Mouse (Mus musculus) heart, adult 8-10 months (tissue): ENCODE results near the gene Sart1. TPM values are rescaled to one million over a fixed set of nuclear protein-coding genes. Genes with fewer than 3 reads are reported as not detected.

ENCODE experiments used
- DNase-seq: peaks from one replicate; pipeline ENCODE4 v3.0.0; 2022; ENCODE audit warnings: low spot score
- total RNA-seq, 4 experiments: library from RNA; stranded (reverse); gene quantifications; 2 replicates each; pipeline ENCODE4 v1.2.4; 2022

Gene Sart1
- total RNA-seq: 10 to 100 TPM; 53.9 to 61.4 (median 59.2) TPM

GRCm38 (mm10) chr19:5388588-5389242, at the start of gene Sart1:
Sart1 (minus strand) TSS chr19:5388703.
- peak; percentile 96 for DNase-seq

DNA sequence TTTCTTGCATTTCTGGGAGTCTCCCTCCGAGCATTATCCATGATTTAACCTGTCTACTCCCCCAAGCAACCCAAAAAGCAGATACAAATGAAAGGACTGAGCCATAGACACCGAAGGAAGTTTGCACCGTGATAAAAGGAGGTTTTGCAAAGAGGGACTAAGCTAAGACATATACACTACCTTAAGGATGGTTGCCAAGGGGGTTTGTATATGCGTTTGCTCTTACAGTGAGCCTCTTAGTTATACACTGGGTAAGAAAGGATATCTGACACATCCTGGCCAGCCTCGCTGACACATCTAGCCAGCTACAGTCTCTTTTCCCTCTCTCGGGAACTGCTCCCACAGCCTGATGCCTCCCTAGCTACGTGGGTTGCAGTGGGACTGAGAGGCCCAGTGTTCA, 45.4 kb upstream of the Sart1 start:
- no peak for DNase-seq

DNA sequence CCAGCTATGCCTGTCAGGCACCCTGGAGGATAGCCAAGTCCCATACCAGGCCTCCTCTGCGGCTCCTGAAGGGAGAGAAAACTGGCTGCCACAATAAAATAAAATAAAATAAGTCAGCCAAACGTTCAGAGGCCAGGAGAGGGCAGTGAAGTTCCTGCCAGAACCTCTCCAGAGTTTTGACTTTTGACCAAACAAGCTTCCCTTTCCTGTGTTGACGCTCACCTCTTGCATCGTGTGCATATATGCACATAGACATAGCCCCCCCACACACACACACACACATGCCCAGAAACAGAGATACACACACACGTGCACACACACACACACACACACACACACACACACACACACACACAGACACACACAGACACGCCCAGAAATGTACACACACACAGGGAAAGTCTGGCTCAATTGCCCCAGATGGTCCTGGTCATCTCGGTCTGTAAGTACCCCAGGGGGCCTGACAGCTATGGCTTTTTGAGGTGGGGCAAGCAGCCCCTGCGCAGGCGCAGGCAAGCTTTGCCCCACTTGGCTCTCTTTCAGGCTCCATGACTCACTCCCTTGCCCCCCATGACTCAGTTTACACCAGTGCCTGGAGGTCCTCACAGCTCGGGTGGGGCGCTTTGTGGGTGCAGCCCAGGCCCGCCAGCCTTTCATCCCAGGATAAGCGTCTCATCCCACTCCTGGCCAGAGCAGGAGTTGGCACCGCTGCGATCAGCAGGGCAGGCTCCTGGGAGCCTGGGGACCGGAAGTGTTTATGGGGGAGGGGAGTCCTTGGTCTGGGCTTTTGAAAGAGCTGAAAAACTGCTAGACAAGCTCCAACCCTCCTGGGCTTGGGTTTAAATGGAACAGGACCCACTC, 44.7 kb upstream of the Sart1 start:
- peak; percentile 57 for DNase-seq

DNA sequence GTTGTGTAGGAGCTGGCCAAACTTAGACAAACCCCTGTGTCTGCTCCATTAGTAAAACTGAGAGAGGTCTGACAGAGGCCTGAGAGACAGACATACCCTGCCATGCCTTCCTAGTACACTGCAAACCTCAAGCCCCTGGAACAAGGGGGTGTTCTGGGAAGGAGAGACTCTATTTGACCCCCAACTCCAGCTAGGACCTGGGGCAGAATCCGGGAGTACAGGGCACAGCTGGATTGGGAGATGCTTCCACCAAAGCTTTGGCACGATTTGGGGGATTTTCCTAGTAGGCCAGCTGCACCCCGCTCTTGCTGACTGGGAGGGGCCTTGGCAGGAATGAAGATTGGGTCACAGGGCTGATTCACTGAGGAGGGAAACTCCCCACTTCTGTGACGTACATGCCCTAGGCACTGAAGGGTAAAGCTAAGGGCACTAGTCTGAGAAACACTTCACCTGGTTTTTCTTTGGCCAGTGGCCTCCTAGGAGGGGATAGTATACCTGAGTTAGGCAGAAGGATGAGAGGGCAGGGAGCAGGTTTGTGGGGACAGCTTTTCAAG, 43.5 kb upstream of the Sart1 start:
- DNase-seq: no peak

DNA sequence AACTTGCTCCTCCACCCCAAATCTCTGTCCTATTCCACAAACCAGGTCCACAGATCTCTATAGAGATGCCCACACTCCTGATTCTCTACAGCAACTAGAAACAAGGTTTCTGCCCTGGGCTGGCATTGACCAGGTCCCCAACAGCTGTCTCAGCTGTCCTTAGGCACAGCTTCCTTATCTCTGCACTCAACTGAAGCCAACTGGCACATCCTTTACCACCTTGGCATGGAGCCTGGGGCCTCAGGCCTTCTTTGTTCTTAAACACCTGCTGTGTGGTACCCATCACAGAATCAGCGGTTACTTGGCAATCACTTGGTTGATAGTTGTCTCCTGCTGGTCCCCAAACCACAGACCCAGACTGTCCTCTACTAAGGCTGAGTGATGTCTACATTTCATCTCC, 41.9 kb upstream of the Sart1 start:
- no peak for DNase-seq

DNA sequence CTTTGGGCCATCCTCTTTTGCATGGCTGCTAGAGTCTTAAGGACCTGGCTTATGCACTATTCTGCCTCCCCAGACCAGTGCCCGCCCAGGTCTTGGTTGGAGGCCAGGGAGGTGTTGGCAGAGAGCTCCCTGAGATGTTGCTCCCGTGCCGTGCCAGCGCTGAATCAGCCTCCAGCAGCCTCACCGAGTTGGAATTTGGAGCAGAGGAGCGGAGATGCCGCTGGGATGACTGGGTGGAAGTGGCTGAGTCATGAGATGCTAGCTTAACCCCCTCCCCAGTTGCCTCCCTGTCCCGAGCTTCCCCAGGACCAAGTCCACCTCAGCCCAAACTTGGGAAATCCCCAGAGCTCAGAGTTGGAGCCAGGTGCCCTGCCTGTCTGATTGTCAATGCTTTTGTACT, 41.3 kb upstream of the Sart1 start:
- DNase-seq: no peak

- DNase-seq: no peak
Measured at GRCm38 (mm10) chr19:5429219-5429618, 40.7 kb upstream of the Sart1 start.

- DNase-seq: no peak
Measured at GRCm38 (mm10) chr19:5428083-5428482, 39.6 kb upstream of the Sart1 start.

DNA sequence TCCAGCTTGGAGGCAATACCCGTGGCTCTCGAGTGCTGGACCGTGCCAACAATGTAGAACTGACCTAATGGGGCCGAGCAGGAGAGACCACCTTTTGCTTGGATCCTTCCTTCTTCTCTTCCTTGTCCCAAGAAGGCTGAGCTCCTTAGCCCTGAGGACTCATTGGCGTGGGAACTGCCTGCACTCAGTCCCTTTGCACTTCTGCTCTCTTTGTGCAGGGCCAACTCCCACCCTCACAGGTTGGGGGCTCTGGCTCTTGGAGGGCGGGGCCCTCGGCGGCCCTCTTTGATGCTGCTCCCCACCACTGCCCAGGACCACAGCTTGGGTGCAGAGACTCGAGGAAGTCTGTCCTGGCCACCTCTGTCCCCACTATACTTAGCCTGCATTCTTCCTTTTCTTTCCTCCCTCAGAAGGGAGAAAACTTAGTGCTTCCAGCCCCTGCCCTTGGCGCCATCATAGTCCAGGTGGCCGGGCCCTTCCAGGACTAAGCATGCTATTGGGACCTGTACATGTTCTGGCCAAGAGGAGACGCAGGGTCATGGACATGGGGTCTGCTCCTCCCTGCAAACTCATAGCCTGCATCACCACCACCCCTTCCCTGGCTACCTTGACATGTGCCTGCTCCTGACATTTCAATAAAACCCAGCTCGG, 38.3 kb upstream of the Sart1 start:
- no peak for DNase-seq

- no peak for DNase-seq
Measured at GRCm38 (mm10) chr19:5425906-5426565, 37.5 kb upstream of the Sart1 start.

GRCm38 (mm10) chr19:5424782-5425741, 36.6 kb upstream of the Sart1 start, which contains the start of the genes Drap1 and AI837181:
Drap1 (minus strand) TSS chr19:5424979.
AI837181 (plus strand) TSS chr19:5425144.
- DNase-seq: peak; percentile 90

- DNase-seq: peak; percentile 55
Measured at GRCm38 (mm10) chr19:5424092-5424781, 35.7 kb upstream of the Sart1 start.

GRCm38 (mm10) chr19:5423561-5423960, 35.1 kb upstream of the Sart1 start:
- no peak for DNase-seq

DNA sequence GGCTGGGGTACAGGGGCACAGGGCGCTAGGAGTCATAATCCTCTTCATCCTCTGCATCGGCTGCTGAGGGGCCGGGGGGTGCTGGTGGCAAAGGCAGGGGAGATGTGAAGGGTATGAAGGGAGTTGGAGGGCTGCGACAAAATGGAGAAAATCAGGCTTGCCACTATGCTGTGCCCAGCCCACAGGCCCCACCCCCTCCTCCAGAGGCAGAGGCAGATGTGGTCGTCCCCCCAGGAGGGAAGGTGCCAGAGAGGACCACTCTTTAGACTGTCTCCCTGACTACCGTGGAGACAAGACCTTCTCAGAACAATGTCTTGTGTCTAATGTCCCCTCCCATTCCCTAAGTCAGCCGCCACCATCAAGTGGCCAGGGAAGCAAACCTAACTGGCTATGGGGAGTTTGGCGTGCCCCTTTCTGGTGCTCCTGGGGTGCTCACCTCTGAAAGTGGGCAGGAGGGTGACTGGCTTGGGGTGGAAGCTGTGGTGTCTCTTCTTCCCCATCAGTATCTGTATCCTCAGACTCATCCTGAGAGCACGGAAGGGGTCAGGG, 34.5 kb upstream of the Sart1 start:
- no peak for DNase-seq

DNA sequence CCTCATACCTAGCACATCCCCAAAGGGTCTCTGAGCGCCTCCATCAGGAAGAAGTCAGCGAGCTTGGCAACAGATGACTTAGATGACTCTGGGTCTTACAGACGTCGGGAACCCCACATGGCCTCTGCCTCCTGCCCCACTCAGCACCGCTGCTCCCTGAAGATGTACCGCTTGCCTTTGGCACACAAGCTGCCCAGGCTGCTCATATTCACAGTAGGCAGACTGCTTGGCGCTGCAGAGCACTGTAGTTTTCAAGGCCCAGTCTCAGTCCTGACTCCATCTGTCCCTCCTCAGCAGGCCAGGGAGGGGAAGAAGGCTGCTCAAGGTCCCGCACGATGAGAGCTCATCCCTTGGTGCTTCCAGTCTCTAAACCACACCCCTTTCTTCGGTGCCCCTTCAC, 33.8 kb upstream of the Sart1 start:
- no peak for DNase-seq

- DNase-seq: no peak
Measured at GRCm38 (mm10) chr19:5421784-5422183, 33.3 kb upstream of the Sart1 start.

GRCm38 (mm10) chr19:5420579-5420978, 32.1 kb upstream of the Sart1 start:
- DNase-seq: no peak

DNA sequence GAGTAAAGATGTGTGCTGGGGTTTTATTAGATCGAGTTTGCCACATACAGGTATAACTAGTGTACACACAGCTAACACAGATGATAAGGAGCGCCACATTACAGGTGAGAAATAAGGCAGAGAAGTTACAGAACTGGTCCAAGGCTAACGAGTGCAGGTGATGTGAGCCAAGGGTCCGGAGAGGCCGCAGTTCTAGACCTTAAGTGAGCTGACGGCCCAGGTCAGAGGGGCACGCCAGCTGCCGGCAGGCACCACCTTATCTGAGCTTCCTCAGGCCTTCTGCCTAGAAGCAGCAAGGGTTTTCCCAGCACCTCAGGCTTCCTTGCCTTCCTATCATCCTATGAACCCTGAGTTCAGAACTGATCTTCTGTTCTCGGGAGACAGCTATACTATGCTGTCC, 31.1 kb upstream of the Sart1 start:
- no peak for DNase-seq

- no peak for DNase-seq
Measured at GRCm38 (mm10) chr19:5418750-5419466, 30.4 kb upstream of the Sart1 start.
